36 mouse cellular contexts compared by ENCODE assay signal in genomic region chr3:95408852-95409251, GRCm38 (mm10). TPM values are rescaled to one million over a fixed set of nuclear protein-coding genes. Genes with fewer than 3 reads are reported as not detected.
"Had no signal": no experiment of that assay in that cellular context is flagged by ENCODE, and none has a peak within 500 bp of the region (broad histone marks: within the 10 kb centered on the region; RNA-seq: fewer than 3 reads in every experiment).

No protein-coding gene starts in this region.

- DNase-seq: gastrocnemius, postnatal 14 days; gastrocnemius, postnatal 36 days; heart, adult 11 months; heart, adult 2 months; heart, postnatal 14 days; heart, postnatal 36 days; kidney, adult 18-20 months; kidney, adult 9 months; kidney, postnatal 14 days; kidney, postnatal 4 days; layer of hippocampus, adult 9-11 months had no signal

- H3K4me3 ChIP-seq: heart, adult 2 months; heart, embryonic 13.5 days; heart, embryonic 15.5 days; hindbrain, embryonic 10.5 days; hindbrain, embryonic 12.5 days; intestine, embryonic 15.5 days; kidney, embryonic 15.5 days; left cerebral cortex, adult 2 months; limb, embryonic 10.5 days; limb, embryonic 12.5 days; liver, embryonic 12.5 days had no signal

- H3K9ac ChIP-seq: heart, embryonic 13.5 days; heart, embryonic 15.5 days; hindbrain, embryonic 12.5 days; hindbrain, embryonic 14.5 days; intestine, embryonic 15.5 days; kidney, embryonic 15.5 days; limb, embryonic 12.5 days; liver, embryonic 12.5 days; liver, embryonic 14.5 days had no signal

- H3K9me3 ChIP-seq: heart, embryonic 15.5 days; hindbrain, embryonic 10.5 days; hindbrain, embryonic 12.5 days; intestine, embryonic 15.5 days; kidney, embryonic 15.5 days; limb, embryonic 10.5 days; limb, embryonic 12.5 days; liver, embryonic 12.5 days had no signal

- H3K27me3 ChIP-seq: heart, embryonic 13.5 days; heart, embryonic 15.5 days; hindbrain, embryonic 12.5 days; intestine, embryonic 15.5 days; kidney, embryonic 15.5 days; limb, embryonic 12.5 days; liver, embryonic 12.5 days had no signal

- H3K27ac ChIP-seq: heart, adult 2 months; heart, embryonic 13.5 days; heart, embryonic 15.5 days; hindbrain, embryonic 10.5 days; hindbrain, embryonic 12.5 days; hindbrain, embryonic 14.5 days; intestine, embryonic 15.5 days; kidney, embryonic 15.5 days; kidney, postnatal 0 days; left cerebral cortex, adult 2 months; limb, embryonic 10.5 days; limb, embryonic 12.5 days; liver, embryonic 12.5 days; liver, embryonic 14.5 days had no signal

- H3K4me1 ChIP-seq: heart, embryonic 13.5 days; heart, embryonic 15.5 days; hindbrain, embryonic 10.5 days; hindbrain, embryonic 12.5 days; intestine, embryonic 15.5 days; kidney, embryonic 15.5 days; limb, embryonic 10.5 days; limb, embryonic 12.5 days; liver, embryonic 12.5 days had no signal

- H3K36me3 ChIP-seq: heart, embryonic 13.5 days; heart, embryonic 15.5 days; hindbrain, embryonic 10.5 days; hindbrain, embryonic 12.5 days; intestine, embryonic 15.5 days; kidney, embryonic 15.5 days; limb, embryonic 10.5 days; limb, embryonic 12.5 days; liver, embryonic 12.5 days had no signal

RNA-seq across cellular contexts. Expression of gene 4930558C23Rik, which starts 6.2 kb away (rescaled TPM):
- total RNA-seq: gastrocnemius, postnatal 14 days; gastrocnemius, postnatal 36 days; heart, adult 2 months; heart, postnatal 14 days; heart, postnatal 36 days; layer of hippocampus, adult 8-10 months; layer of hippocampus, postnatal 14 days; left cerebral cortex, adult 2 months; left cerebral cortex, postnatal 14 days; left cerebral cortex, postnatal 36 days; liver, adult 2 months had no signal
- polyA plus RNA-seq: gonadal fat pad, adult 2 months; heart, adult 2 months; heart, embryonic 11.5 days; heart, embryonic 13.5 days; heart, embryonic 15.5 days; heart, postnatal 0 days; hindbrain, embryonic 10.5 days; hindbrain, embryonic 12.5 days; hindbrain, embryonic 14.5 days; hindbrain, embryonic 16.5 days; inflammation-experienced regulatory T-cells, adult 6 months; intestine, embryonic 15.5 days; intestine, postnatal 0 days; kidney, embryonic 15.5 days; limb, embryonic 10.5 days; limb, embryonic 12.5 days; liver, adult 2 months; liver, embryonic 12.5 days; liver, embryonic 14.5 days; liver, embryonic 16.5 days had no signal
